Mouse (Mus musculus) gastrocnemius, postnatal 10 days (tissue): Measurements from ENCODE around the gene Sox6. TPM values are rescaled to one million over a fixed set of nuclear protein-coding genes. Genes with fewer than 3 reads are reported as not detected.
"Not testable (repeated sequence)": the region's sequence is repeated elsewhere in the genome, so short reads cannot be mapped to it uniquely, and the experiment has no call there.

Experiments used
- DNase-seq: peaks from one replicate; pipeline ENCODE4 v3.0.0; 2021; ENCODE audit warnings: mixed read lengths
- long read RNA-seq, 2 experiments: library from polyadenylated mRNA; stranded (forward); transcript quantifications; one replicate each; pipeline ENCODE4 v2.0.0; 2021
- total RNA-seq, 2 experiments: library from RNA; stranded (reverse); gene quantifications; 2 replicates each; pipeline ENCODE4 v1.2.3; 2021

The Sox6 gene
- total RNA-seq, result 100 to 1,000 TPM; 110 TPM
- long read RNA-seq, experiment 1, partial matches to known transcripts, result 14 of 53 reads
- long read RNA-seq, experiment 1, other reads (novel, unspliced or antisense), result 39 of 53 reads
- long read RNA-seq, experiment 2, partial matches to known transcripts, result 6 of 48 reads
- long read RNA-seq, experiment 2, other reads (novel, unspliced or antisense), result 42 of 48 reads

DNA sequence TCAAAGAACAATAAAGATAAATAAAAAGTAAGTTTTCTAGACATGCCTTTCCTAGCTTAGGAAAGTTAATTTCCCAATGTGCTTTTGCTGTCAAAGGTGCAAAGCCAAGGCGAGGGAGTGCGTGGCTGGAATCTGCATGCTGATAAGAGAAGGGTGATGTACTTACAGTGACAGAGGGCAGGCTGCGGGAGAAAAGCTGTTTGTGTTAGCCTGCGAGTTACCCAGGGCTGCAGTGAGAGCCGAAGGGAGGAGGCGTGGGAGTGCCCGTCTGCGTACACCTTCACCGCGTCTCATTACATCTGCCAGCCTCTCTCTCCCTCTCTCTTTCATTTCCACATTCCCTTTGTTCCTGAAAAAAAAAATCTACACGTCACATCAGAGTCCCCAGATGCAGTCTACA is at the start of gene Sox6:
Gene Sox6 (minus strand): TSS at position 286 of the 400 bp plus-strand sequence.
- no peak for DNase-seq

DNA sequence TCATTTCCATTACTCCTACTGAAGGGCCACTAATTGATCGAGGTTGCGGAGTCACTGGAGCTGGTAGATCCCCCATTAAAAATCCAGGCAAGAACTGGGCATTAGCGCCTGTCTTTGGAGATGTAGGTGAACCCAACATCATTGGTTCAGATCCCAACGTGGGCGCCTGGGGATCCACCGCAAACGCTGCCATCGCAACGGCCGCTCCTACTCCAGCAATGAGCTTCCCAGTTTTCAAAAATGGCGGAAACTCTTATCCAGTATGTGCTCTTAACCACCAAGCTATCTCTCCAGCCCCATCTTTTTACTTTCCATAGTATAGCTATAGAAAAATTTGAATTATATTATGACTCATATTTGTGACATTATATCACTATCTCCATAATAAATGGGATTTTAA is 45.8 kb upstream of the Sox6 start, which contains the start of gene Gm4353:
Gene Gm4353 (minus strand): TSS at position 270 of the 400 bp plus-strand sequence.
- DNase-seq, result not testable (repeated sequence)

DNA sequence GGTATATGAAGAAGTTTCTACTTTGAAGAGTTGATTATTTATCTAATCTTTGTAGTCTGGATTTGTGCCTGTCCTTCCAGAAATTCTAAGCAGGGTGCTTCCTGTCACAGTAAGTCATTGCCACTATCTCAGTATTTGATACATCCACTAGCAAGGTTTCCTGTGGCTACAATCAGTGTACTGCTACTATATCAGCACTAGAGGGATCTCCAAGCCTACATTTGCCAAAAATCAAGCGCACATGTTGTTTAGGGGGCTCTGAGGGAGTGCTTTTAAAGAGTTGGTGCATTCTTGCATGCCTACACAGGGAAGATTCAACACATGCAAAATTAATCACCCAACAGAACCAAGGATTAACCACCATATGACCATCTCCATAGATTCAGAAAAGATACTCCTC is 22.1 kb upstream of the Sox6 start:
- no peak for DNase-seq

DNA sequence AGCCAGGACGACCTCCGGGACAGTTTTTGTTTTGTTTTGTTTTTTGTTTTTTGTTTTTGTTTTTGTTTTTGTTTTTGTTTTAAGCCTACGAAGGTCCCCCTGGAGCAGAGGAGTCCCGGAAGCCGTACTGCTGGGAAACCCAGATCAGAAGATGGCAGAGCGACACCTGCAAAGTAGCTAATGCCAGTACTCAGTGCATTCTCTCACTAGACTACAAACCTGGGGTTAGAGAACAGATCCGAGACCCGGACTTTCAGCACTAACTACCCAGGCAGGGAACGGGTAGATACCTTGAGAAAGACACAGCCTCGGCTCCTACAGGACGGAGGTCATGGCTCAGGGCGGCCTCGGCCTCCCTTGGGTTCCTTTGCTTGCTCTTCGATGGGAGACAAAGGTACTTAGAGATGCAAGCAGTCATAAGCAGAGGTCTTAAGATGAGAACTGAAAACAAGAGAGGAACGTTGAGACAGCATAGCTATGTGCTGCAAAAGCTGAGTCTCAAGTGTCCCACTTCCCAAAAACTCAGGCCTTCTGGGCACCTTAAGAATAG is 1.9 kb upstream of the Sox6 start:
- DNase-seq, result no peak

DNA sequence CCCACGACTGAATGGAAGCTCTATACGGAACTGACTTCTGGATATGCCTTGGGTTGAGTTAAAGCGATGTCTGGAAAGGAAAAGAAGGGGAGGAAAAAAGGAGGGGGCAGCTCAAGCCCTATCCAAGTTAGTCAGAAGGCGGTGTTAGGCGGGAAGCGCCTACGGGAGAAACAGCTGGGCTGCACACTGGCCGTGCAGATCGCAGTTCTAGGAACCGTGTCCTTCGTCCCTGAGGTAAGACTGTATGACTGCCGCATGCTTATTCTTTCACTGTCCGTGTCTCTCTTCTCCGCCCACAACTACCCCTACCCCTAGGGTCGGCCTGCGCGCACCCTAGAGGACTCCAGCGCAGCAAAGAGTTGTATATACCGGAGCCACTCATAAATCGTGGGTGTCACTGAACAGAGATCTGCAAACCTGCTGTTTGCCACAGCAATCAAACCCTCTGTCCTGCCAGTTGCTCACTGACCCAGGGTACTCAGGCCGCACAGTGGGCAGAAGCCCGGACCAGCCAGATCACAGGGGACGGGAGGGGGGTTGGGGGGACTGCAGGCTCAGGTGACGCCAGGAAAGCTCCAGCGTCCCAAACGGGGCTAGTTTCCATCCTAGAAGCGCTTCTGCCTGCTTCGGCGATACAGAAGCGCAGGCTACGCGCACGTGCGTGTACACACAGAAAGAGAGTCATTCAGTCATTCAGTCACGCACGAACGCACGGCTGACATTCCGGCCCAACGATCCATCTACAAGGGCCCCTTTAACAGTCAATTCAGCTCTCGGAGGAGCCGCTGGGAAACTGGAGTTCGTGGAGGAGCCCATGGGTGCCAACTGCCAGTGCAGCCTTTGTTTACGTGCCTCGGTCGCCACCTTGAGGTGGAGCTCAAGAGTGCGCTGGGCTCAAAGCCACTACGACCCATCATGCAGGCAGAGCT is 1.2 kb upstream of the Sox6 start:
- peak; percentile 82 for DNase-seq

DNA sequence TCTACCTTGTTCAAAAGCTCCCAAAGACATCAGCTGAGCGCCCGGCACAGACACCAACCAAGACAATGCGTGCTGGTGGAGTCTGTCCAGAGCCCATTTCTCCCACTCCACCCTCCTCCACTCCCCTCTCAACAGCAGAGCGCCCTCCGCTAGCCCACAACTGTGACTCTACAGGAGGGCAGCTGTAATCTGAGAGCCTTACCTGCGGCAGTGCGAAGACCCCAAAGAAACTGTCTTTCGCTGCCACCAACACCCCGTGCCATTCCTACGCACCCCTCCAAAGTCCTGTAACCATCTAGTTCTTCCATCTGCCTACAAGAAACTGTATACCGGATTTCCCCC is 571 bp upstream of the Sox6 start, which contains the start of gene 1110004F10Rik:
Gene 1110004F10Rik (plus strand): TSS at position 202 of the 342 bp plus-strand sequence.
- DNase-seq, result peak; percentile 6

DNA sequence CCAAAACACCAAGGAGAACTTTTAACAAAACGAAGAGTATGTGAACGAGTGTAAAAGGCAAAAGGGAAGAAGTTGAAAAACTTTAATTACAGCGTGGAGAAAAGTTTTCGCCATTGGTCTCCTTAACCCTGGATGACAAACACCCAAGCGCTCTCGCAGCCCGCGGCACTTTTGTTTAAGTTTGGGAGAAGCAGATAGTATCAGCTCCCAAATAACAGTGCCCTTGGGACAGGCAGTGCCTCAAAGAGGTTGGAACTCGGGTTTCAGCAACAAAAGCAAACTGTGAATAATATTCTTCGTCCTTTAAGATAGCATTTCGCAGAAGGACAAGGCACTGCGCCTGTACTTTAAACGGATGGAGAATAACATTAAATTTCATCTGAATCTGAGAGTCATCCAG is 572 bp downstream of the Sox6 start:
- no peak for DNase-seq

DNA sequence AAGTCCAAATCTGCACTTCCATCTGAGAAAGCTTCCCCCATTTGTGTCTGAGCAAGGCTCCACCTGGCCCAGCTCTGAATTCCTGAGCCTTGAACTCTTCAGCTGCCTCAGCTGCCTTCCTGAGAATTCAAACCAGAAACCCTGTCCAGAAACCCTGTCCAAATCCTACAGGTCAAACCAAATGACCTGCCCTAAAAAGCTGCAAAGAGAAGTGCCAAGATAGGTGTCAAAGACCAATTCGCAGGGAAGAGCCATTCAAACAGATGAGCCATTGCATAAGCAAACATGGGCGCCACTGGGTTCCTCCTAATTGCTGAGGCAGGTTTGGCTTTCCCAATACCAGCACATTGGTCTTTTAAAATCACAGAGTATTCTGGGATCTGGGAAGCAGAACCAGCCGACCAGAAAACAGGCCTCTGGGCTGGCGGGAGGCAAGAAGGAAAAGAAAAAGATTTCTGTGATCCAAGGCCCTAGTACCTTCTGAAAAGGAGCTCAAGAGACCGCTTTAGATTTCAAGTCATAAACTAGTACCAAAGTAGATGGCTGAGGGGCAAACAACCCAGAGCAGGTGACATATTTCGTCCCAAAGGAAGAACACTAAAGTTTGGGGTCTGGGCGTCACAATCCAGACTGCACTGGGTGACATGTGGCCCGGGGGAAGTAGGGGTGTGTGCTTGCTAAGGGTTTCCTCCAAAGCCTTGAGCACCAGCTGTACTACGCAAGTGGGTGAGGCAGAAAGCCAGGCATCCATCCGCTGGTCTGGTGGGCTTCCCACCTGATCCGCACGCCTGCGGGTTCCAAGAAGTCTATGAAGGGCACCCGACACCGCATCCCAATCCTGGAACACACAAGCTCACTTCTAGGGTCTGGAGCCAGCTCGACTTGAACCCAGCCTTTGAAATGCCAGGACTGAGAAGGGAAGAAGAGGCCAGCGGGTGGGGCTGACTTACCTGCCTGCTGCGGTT is 1.7 kb downstream of the Sox6 start:
- no peak for DNase-seq

DNA sequence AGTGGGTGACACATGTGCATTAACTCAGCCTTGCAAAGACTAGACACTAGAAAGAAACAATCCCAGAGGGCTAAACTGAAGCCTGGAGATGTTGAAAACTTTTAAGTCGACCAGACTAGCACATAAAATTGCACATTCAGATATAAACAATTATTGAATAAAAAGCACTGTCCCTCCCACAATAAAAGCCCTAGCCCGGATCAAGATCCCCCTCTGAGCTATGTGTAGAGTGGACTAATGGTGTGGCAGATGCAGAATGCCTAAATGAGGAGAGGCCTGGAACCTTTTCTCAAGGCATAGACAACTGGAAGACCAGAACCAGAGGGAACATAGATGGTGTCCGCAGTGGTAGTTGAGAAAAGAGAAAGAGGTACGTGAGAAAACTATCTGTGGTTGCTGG is 3.1 kb downstream of the Sox6 start:
- no peak for DNase-seq

DNA sequence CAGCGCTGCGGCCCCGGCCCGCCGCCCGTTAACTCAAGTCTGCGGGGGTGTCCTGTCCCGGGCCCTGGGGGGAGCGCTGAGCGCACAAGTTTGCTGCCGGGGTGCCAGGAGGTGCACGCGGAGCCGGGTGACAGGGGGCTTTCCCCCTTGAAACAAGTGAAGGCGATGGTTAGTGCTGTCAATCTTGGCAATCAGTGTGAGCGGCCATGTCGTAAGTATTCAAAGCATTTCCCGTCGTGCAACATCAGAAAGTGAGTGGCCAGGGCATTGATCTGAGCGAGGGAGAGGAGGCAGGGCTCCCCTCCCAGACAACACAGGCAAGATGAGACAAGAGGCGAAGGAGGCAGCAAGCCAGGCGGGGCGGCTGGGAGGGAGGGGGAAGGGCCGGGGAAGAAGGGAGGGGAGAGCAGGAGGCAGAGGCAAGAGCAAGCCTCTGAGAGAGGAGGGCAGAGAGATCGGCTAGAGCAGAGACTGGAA is 4.3 kb downstream of the Sox6 start:
- peak; percentile 68 for DNase-seq

DNA sequence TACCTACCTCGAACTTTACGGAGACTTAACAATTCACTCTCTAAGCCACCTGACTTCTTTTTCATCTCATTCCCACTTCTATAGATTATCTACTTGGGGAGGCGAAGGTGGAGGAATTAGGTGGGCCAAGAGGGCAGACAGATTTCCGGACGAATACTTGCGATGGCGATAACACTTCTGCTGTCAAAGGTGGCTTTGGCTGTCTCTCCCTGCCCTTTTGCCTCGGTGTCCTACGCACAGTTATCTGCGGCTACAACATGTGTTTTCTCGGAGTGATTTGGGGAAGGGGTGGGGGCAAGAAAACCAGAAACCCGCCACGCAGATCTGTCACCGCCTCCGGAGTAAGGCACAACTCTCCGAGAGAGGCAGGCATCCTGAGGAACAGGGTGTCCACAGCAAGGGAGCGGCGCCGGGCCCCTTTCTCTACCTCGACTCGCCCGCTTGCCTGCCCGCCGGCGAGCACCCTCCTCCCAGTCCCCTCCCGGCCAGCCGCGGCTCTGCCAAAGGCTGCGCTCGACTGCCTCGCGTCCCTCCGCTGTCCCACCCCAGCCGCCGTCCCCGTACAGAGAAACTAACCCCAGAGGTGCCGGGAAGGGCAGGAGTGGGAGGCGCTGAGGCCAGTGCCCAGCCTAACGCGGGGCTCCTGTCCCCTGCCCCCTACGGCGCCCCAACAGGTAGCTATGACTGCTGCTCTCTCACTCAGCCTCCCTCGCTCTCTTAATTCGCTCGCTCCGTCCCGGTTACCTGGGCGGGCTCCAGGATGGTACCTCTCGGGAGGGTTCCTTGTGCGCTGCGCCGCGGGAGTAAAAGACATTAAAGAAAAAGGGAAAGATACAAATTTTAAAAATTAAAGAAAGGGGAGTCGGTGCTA is 5.0 kb downstream of the Sox6 start:
- DNase-seq, result peak; percentile 80

DNA sequence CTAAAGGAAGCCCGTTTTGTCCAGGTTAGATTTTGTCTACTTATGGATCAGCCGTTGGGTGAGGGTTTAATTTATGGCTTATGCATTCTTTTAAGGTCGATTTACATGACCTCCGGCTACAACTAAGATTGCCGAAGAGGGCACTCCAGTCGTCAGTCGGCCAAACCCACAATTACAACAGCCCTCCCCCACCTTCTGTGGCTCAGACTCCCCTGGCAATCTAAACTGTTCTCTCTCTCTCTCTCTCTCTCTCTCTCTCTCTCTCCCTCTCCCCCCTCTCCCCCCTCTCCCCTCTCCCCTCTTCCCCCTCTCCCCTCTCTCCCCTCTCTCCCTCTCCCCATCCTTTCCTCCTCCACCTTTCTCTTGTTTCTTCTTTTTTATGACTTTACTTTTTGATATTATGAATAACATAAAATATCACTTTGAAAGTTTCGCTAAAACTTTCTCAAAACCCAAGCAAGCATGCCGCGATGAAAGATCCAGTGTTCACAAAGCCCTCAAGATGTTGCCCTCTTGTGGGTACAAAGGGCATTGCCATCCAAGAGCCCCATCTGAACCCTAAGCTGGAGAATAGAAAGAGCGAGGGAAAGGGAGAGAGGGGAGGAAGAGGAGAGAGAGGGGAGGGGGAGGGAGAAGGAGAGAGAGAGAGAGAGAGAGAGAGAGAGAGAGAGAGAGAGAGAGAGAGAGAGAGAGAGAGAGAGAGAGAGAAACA is 5.8 kb downstream of the Sox6 start:
- peak; percentile 65 for DNase-seq

DNA sequence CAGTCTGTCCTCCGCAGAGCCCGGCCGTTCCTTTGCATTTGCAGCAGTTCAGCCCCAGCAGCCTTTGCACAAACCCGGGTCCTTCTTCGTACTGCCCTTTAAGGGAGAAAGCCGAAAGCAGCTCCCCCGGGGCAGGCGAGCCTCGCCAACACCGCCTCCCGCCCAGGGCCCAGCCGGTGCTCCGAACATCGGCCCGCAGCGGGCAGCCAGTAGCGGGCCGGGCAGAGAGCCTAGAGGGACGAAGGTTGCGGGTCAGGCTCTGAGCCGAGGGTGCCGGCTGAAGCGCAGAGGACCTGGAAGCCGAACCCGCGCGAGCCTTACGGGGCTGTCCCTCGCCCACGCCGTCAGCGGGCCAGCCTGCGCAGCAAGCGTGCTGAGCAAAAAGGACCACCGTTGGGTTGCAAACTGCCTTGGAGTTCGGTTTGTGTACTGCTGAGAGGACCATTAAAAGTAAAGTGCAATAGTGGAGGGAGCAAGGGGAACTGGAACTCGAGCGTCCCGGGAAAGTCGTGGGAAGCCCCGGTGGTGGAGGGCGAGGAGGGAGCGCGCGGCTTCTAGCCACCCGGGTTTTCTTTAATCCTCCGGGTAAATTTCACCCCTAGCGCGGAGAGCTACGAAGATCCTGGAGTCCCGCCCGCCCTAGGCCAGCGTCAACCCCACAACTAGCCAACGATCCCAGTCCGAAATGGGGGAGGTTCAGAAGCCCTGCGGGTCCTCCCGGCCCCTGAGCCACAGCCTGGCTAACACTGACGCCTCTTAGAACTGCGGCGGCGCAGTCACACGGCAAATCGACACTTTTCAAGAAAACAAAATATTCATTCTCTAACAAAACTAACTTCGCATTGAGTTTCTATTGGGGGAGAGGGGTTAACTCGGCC is 6.6 kb downstream of the Sox6 start:
- peak; percentile 76 for DNase-seq

DNA sequence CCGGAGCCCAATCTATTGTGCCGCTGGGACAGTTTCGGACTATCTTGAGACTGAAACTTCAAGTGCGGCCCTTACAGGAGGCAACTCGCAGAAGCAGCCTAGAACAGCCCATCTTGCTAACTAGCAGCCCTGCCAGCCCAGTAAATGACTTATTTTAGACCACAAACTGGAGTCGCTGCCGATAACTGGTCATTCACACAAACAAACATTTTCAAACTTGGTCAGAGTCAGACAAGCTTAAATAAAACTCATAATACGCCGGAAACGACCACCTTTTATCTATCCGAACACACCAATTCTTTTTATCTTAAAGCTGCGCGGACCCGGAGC is 7.2 kb downstream of the Sox6 start:
- DNase-seq, result no peak

DNA sequence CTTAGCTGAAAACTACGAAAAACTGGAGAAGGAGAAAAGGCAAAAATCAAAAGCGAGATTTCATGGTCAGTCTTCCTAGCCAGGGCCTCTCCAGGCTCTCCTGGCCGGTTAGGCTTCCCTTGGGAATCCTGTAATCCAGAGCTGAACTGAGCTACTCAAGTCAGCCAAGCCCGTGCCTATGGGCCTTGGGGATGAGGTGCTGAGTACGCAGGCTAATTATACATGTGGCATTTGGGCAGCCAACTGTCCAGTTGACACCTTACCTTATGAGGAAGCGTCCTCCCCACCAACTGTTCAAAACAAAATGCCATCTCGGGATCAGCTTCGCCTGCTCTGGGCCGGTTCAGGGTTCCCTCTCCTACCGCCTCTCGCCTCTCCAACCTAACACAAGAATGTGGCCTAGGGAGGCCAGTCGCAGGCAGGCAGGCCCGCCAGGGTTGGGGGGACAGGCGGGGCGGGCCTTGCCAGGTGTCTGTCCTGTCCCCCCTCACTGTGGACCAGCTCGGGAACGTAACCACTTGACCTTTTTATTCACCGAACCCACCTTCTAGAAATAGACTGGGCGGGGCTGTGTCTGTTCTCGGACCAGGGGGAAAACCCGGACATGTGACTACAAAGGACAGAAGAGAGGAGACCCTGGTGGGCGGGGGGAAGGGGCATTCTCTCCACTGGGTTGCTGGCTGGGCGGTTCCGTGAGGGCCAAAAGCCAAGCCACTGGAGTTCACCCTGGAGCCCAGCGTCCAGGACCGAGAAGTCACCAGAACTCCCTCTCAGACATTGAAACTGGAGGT is 7.8 kb downstream of the Sox6 start:
- peak; percentile 70 for DNase-seq

DNA sequence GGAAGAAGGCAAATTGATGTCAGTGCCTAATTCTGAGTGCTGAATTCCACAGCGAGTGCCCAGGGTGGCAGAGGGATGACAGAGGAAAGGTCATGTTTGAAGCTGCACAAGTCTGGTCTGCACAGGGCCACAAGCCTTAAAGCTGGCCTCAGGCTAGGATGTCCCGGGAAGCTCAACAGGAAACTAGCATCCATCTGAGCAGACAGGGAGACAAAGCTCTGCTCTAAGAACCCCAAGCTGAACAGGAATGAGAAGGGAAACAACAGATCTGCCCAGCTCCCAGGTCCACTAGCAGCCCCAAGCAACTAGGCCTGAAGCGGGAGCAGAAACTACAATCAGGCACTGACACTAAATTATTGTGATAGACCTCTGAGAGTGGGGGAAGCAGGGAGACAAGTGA is 8.6 kb downstream of the Sox6 start:
- DNase-seq, result peak; percentile 4

DNA sequence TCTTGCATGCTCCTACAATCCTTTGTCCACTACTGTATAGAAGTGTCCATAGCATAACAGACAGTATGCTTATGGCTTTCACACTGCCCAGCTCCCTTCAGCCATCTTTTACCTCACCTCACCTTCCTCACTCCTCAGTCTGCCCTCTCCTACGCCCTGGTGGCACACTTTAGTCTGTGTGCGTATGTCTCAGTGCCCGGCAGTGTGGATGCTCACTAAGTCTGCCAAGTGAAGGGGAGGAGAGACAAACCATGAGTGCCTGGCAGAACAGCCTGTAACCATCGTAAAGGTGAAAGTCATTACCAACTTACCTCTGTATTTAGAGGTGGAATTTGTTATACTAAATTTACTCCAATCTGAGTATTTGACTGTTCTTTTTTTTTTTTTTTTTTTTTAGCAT is 35.9 kb downstream of the Sox6 start:
- no peak for DNase-seq

DNA sequence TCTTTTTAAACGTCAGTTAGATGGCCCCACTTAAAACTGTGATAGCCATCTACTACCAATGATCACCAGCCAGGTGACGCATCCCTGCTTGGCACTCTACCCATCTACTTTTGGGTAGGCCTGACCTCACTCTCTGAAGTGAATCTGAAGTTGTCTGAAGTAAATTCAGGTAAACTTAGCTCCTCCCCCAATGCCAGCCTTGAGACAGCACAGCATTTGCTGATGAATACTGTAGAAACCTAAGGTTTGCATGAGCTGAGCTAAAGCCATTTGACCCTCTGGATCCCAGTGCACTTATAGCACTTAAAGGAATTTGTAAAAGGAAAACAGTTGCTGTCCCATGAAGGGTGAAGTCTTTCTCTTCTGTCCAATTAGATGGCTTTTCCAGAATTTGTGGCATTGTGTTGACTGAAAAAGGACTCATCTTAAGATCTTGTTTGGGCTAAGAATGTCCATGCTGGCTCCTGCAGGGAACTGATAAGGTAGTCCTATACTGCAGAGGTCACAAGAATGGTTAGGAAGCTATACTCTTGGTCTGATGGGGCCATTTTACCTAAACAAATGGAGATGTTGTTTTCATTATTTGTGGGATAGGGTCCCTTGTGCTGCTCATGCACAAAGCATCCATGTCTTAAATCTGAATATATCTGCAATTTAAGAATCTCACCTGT is 50.4 kb downstream of the Sox6 start:
- no peak for DNase-seq
